Mouse (Mus musculus): Measurements from ENCODE around the gene Smg9. TPM values are rescaled to one million over a fixed set of nuclear protein-coding genes. Genes with fewer than 3 reads are reported as not detected.

Gene Smg9
- polyA plus RNA-seq, 1 experiment from 2014 or later = 24.6 TPM

- Histone ChIP-seq H3K4me1 (replicated peaks; ENCODE audit: control insufficient read depth, insufficient read depth, low read length) (peaks cover 20% of the 10 kb centered on the region; the same call in 1 of the 2 replicates), H3K9ac (ENCODE audit: low read length) (no peak overlapping the region), H3K9me3 (ENCODE audit: control insufficient read depth, low read length) (no peaks in the 10 kb centered on the region), H3K4me3 (ENCODE audit: low read length) (no peak overlapping the region), H3K36me3 (ENCODE audit: control insufficient read depth, insufficient read depth, low read length) (no peaks in the 10 kb centered on the region), H3K4me2 (ENCODE audit: low read depth, low read length) (peak overlapping the region; percentile 13; the same call in 1 of the 2 replicates), H3K27ac (ENCODE audit: low read length) (peak overlapping the region; percentile 71), H3K27me3 (ENCODE audit: control insufficient read depth, insufficient read depth, low read depth, low read length) (no peaks in the 10 kb centered on the region)
- 32% methylated on average over 18 of the region's 20 CpGs for WGBS
- peak; percentile 65 for ATAC-seq (ENCODE audit: low read depth)
Measured at GRCm38 (mm10) chr7:24373538-24374379, 25.7 kb upstream of the Smg9 start.

DNA sequence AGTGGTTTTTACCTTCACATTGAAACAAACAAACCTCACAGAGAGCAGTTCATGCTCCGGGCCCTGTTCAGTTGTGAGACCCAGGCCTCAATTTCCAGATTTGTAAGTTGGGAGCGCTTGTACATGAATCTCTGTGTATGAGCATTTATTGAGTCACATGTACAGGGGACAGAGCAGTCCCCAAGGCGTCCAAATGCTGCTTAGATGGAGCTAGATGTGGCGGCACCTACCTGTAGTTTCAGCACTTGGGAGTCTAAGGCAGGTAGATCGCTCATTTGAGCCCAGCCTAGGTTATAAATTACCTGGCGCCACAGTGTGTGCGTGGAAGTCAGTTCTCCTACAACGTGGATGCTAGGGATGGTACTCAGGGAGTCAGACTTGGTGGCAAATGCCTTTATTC, 23.0 kb upstream of the Smg9 start:
- Histone ChIP-seq H3K36me3 (ENCODE audit: control insufficient read depth, insufficient read depth, low read length) (no peaks in the 10 kb centered on the region), H3K9me3 (ENCODE audit: control insufficient read depth, low read length) (no peaks in the 10 kb centered on the region), H3K4me2 (ENCODE audit: low read depth, low read length) (no peak overlapping the region), H3K4me1 (replicated peaks; ENCODE audit: control insufficient read depth, insufficient read depth, low read length) (peaks cover 16% of the 10 kb centered on the region; the same call in 1 of the 2 replicates), H3K4me3 (ENCODE audit: low read length) (no peak overlapping the region), H3K27ac (ENCODE audit: low read length) (no peak overlapping the region), H3K9ac (ENCODE audit: low read length) (no peak overlapping the region), H3K27me3 (ENCODE audit: control insufficient read depth, insufficient read depth, low read depth, low read length) (no peaks in the 10 kb centered on the region)
- WGBS = 85% methylated on average over 8 of the region's 8 CpGs
- ATAC-seq (ENCODE audit: low read depth) = no peak

- H3K36me3 ChIP-seq (ENCODE audit: control insufficient read depth, insufficient read depth, low read length) = no peaks in the 10 kb centered on the region
- H3K27ac ChIP-seq (ENCODE audit: low read length) = no peak overlapping the region
- H3K9me3 ChIP-seq (ENCODE audit: control insufficient read depth, low read length) = no peaks in the 10 kb centered on the region
- H3K4me2 ChIP-seq (ENCODE audit: low read depth, low read length) = peak overlapping the region; percentile 55
- peak overlapping the region; percentile 28 for H3K4me3 ChIP-seq (ENCODE audit: low read length)
- peak overlapping the region; percentile 52 for H3K9ac ChIP-seq (ENCODE audit: low read length)
- 8% methylated on average over 49 of the region's 49 CpGs for WGBS
- no peaks in the 10 kb centered on the region for H3K27me3 ChIP-seq (ENCODE audit: control insufficient read depth, insufficient read depth, low read depth, low read length)
- peaks cover 16% of the 10 kb centered on the region; the same call in 1 of the 2 replicates for H3K4me1 ChIP-seq (replicated peaks; ENCODE audit: control insufficient read depth, insufficient read depth, low read length)
- ATAC-seq (ENCODE audit: low read depth) = peak; percentile 45
Measured at GRCm38 (mm10) chr7:24377091-24377865, 22.1 kb upstream of the Smg9 start.

- WGBS = 65% methylated on average over 10 of the region's 10 CpGs
- peaks cover 12% of the 10 kb centered on the region; the same call in 1 of the 2 replicates for H3K4me1 ChIP-seq (replicated peaks; ENCODE audit: control insufficient read depth, insufficient read depth, low read length)
- H3K4me2 ChIP-seq (ENCODE audit: low read depth, low read length) = no peak overlapping the region
- no peak overlapping the region for H3K27ac ChIP-seq (ENCODE audit: low read length)
- no peak overlapping the region for H3K4me3 ChIP-seq (ENCODE audit: low read length)
- ATAC-seq (ENCODE audit: low read depth) = no peak
- no peaks in the 10 kb centered on the region for H3K9me3 ChIP-seq (ENCODE audit: control insufficient read depth, low read length)
- no peaks in the 10 kb centered on the region for H3K36me3 ChIP-seq (ENCODE audit: control insufficient read depth, insufficient read depth, low read length)
- no peak overlapping the region for H3K9ac ChIP-seq (ENCODE audit: low read length)
- no peaks in the 10 kb centered on the region for H3K27me3 ChIP-seq (ENCODE audit: control insufficient read depth, insufficient read depth, low read depth, low read length)
Measured at GRCm38 (mm10) chr7:24378049-24378701, 21.2 kb upstream of the Smg9 start.

- Histone ChIP-seq H3K27me3 (ENCODE audit: control insufficient read depth, insufficient read depth, low read depth, low read length) (no peaks in the 10 kb centered on the region), H3K27ac (ENCODE audit: low read length) (no peak overlapping the region), H3K4me1 (replicated peaks; ENCODE audit: control insufficient read depth, insufficient read depth, low read length) (peaks cover 7% of the 10 kb centered on the region; the same call in 1 of the 2 replicates), H3K4me3 (ENCODE audit: low read length) (no peak overlapping the region), H3K36me3 (ENCODE audit: control insufficient read depth, insufficient read depth, low read length) (no peaks in the 10 kb centered on the region), H3K9me3 (ENCODE audit: control insufficient read depth, low read length) (no peaks in the 10 kb centered on the region), H3K4me2 (ENCODE audit: low read depth, low read length) (no peak overlapping the region), H3K9ac (ENCODE audit: low read length) (no peak overlapping the region)
- no peak for ATAC-seq (ENCODE audit: low read depth)
- WGBS = 33% methylated on average over 7 of the region's 7 CpGs
Measured at GRCm38 (mm10) chr7:24379934-24380333, 19.5 kb upstream of the Smg9 start.

- Histone ChIP-seq H3K36me3 (ENCODE audit: control insufficient read depth, insufficient read depth, low read length) (no peaks in the 10 kb centered on the region), H3K9me3 (ENCODE audit: control insufficient read depth, low read length) (no peaks in the 10 kb centered on the region), H3K4me2 (ENCODE audit: low read depth, low read length) (no peak overlapping the region), H3K4me1 (replicated peaks; ENCODE audit: control insufficient read depth, insufficient read depth, low read length) (peaks cover 7% of the 10 kb centered on the region; the same call in 1 of the 2 replicates), H3K4me3 (ENCODE audit: low read length) (no peak overlapping the region), H3K27ac (ENCODE audit: low read length) (no peak overlapping the region), H3K27me3 (ENCODE audit: control insufficient read depth, insufficient read depth, low read depth, low read length) (no peaks in the 10 kb centered on the region), H3K9ac (ENCODE audit: low read length) (no peak overlapping the region)
- 67% methylated on average over 2 of the region's 2 CpGs for WGBS
- ATAC-seq (ENCODE audit: low read depth) = no peak
Measured at GRCm38 (mm10) chr7:24380370-24380769, 19.0 kb upstream of the Smg9 start.

DNA sequence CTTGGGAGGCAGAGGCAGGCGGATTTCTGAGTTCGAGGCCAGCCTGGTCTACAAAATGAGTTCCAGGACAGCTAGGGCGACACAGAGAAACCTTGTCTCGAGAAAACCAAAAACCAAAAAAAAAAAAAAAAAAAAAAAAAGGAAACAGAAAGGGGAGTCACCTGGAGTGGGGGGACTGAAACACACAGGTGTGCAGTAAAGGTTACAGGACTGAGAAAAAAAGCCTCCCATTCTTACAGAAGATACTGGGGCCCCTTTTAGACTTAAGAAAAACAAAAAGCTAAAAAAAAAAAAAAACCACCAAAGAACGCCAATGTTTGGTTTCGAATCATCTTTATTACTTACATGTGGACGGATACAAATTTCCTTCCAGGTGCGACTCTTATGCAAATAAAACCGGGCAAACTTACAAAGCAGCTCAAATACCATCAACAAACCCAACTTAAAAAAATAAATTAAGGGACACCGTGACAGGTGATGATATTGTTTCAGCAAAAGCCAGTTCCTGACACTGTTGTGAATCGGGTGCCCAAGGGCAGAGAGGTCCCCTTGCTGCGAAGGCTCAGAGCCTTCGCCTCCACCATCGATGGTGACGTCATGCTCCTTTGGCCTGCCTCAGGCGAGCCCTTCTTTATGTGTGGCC, 16.6 kb upstream of the Smg9 start:
- no peak overlapping the region for H3K4me2 ChIP-seq (ENCODE audit: low read depth, low read length)
- no peaks in the 10 kb centered on the region for H3K4me1 ChIP-seq (replicated peaks; ENCODE audit: control insufficient read depth, insufficient read depth, low read length)
- no peak overlapping the region for H3K9ac ChIP-seq (ENCODE audit: low read length)
- ATAC-seq (ENCODE audit: low read depth) = no peak
- no peak overlapping the region for H3K27ac ChIP-seq (ENCODE audit: low read length)
- H3K36me3 ChIP-seq (ENCODE audit: control insufficient read depth, insufficient read depth, low read length) = no peaks in the 10 kb centered on the region
- WGBS = 62% methylated on average over 16 of the region's 16 CpGs
- H3K4me3 ChIP-seq (ENCODE audit: low read length) = no peak overlapping the region
- H3K9me3 ChIP-seq (ENCODE audit: control insufficient read depth, low read length) = no peaks in the 10 kb centered on the region
- no peaks in the 10 kb centered on the region for H3K27me3 ChIP-seq (ENCODE audit: control insufficient read depth, insufficient read depth, low read depth, low read length)

DNA sequence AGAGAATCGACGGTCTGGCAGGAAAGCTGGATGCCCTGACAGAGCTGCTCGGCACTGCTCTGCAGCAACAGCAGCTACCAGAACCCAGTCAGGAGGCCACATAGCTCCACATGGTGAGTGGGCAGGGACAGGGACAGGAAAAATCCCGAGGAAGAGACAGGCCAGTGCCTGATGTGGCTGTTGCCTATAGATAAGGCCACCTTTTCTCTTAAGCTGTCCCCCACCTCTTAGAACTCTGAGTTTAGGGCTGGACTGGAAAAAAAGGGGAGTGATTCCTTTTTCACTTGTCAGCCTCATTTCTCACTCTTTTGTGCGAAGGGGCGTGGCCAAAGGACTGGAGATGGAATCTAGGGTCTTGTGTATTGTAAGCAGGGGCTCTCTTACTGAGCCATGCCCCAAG, 15.3 kb upstream of the Smg9 start:
- Histone ChIP-seq H3K4me1 (replicated peaks; ENCODE audit: control insufficient read depth, insufficient read depth, low read length) (no peaks in the 10 kb centered on the region), H3K4me2 (ENCODE audit: low read depth, low read length) (no peak overlapping the region), H3K27ac (ENCODE audit: low read length) (no peak overlapping the region), H3K36me3 (ENCODE audit: control insufficient read depth, insufficient read depth, low read length) (no peaks in the 10 kb centered on the region), H3K4me3 (ENCODE audit: low read length) (no peak overlapping the region), H3K9ac (ENCODE audit: low read length) (no peak overlapping the region), H3K27me3 (ENCODE audit: control insufficient read depth, insufficient read depth, low read depth, low read length) (no peaks in the 10 kb centered on the region), H3K9me3 (ENCODE audit: control insufficient read depth, low read length) (no peaks in the 10 kb centered on the region)
- ATAC-seq (ENCODE audit: low read depth) = no peak
- WGBS = 48% methylated on average over 6 of the region's 6 CpGs

Measured in lung, embryonic 16.5 days (tissue).